Mouse (Mus musculus): ENCODE measurements around the gene Ticrr.

GRCm38 (mm10) chr7:79721386-79721977 lies 61.5 kb downstream of the Ticrr start:
- TF ChIP-seq CTCF (IDR thresholded peaks at IDR 0.05; ENCODE audit: low read depth, low read length) (no peak), POLR2A (IDR thresholded peaks at IDR 0.05; ENCODE audit: extremely low read depth, insufficient read depth, low read length) (no peak)

Measured in liver, adult 2 months (tissue).